Mouse (Mus musculus) hindbrain, embryonic 13.5 days (tissue): ENCODE results near the gene Slc16a1. TPM values are rescaled to one million over a fixed set of nuclear protein-coding genes. Genes with fewer than 3 reads are reported as not detected.
"Not testable (repeated sequence)": the region's sequence is repeated elsewhere in the genome, so short reads cannot be mapped to it uniquely, and the experiment has no call there.

Experiments
- ATAC-seq: fragments of 200-750 bp; cut with Nextera tagmentation; 2 replicates; pipeline ENCODE4 v1.8.0; 2017; ENCODE audit warnings: moderate TSS enrichment; ENCODE audit not compliant: low FRiP score
- H3K27ac ChIP-seq: fragments of 300-500 bp; sonication (generic); 2 replicates; pipeline ENCODE4 v1.5.1; 2015; ENCODE audit warnings: inconsistent platforms, mild to moderate bottlenecking, moderate library complexity
- H3K27me3 ChIP-seq: fragments of 300-500 bp; sonication (generic); 2 replicates; pipeline ENCODE4 v1.6.1; 2015; ENCODE audit warnings: mild to moderate bottlenecking, inconsistent platforms
- H3K36me3 ChIP-seq: fragments of 300-500 bp; sonication (generic); 2 replicates; pipeline ENCODE4 v1.6.1; 2015; ENCODE audit warnings: mild to moderate bottlenecking, inconsistent platforms
- H3K4me1 ChIP-seq: fragments of 300-500 bp; sonication (generic); replicated peaks from 2 replicates; pipeline ENCODE4 v1.6.1; 2015; ENCODE audit warnings: inconsistent platforms
- H3K4me2 ChIP-seq: fragments of 300-500 bp; sonication (generic); 2 replicates; pipeline ENCODE4 v1.6.1; 2015; ENCODE audit warnings: inconsistent platforms, mild to moderate bottlenecking, moderate library complexity
- H3K4me3 ChIP-seq: fragments of 300-500 bp; sonication (generic); 2 replicates; pipeline ENCODE4 v1.5.1; 2015; ENCODE audit warnings: mild to moderate bottlenecking, inconsistent platforms
- H3K9ac ChIP-seq: fragments of 300-500 bp; sonication (generic); 2 replicates; pipeline ENCODE4 v1.6.1; 2015; ENCODE audit warnings: mild to moderate bottlenecking, inconsistent platforms
- H3K9me3 ChIP-seq: fragments of 300-500 bp; sonication (generic); 2 replicates; pipeline ENCODE4 v1.6.1; 2016; ENCODE audit warnings: inconsistent platforms
- WGBS: fragments of 180-500 bp; shearing (Covaris S2); methylation state at CpG from one replicate; pipeline ENCODE4 v1.1.7; 2015; 5-methylcytosine and 5-hydroxymethylcytosine counted together
- polyA plus RNA-seq: library from polyadenylated mRNA; unstranded; fragments of >200 nt; fragmentation: Nextera tagmentation; extraction: Ambion mirVana; gene quantifications from 2 replicates; pipeline ENCODE4 v1.2.1, GENCODE M21; 2015

The Slc16a1 gene
- polyA plus RNA-seq, 1 experiment from 2014 or later: 8.4 TPM

GRCm38 (mm10) chr3:104700751-104701335 is 62.4 kb downstream of the Slc16a1 start:
- Histone ChIP-seq H3K9ac (no peak overlapping the region), H3K4me3 (no peak overlapping the region), H3K36me3 (no peaks in the 10 kb centered on the region), H3K27ac (no peak overlapping the region), H3K4me1 (no peaks in the 10 kb centered on the region), H3K27me3 (no peaks in the 10 kb centered on the region), H3K9me3 (no peaks in the 10 kb centered on the region), H3K4me2 (no peak overlapping the region)
- peak; percentile 43; the same call in 1 of the 2 replicates for ATAC-seq
- 6% methylated on average over 23 of the region's 23 CpGs for WGBS

- Histone ChIP-seq H3K4me1 (no peaks in the 10 kb centered on the region), H3K4me2 (no peak overlapping the region), H3K4me3 (no peak overlapping the region), H3K27me3 (no peaks in the 10 kb centered on the region), H3K27ac (no peak overlapping the region), H3K9me3 (no peaks in the 10 kb centered on the region), H3K9ac (no peak overlapping the region), H3K36me3 (no peaks in the 10 kb centered on the region)
- no peak for ATAC-seq
- whole genome bisulfite sequencing: 81% methylated on average over 1 of the region's 1 CpGs
Measured at GRCm38 (mm10) chr3:104701761-104702160, 63.3 kb downstream of the Slc16a1 start.

GRCm38 (mm10) chr3:104703941-104704340 is 65.5 kb downstream of the Slc16a1 start:
- Histone ChIP-seq H3K36me3 (no peaks in the 10 kb centered on the region), H3K9ac (no peak overlapping the region), H3K27me3 (no peaks in the 10 kb centered on the region), H3K27ac (no peak overlapping the region), H3K9me3 (no peaks in the 10 kb centered on the region), H3K4me1 (peaks cover 4% of the 10 kb centered on the region), H3K4me3 (no peak overlapping the region), H3K4me2 (no peak overlapping the region)
- ATAC-seq: no peak
- 94% methylated on average over 4 of the region's 4 CpGs for WGBS

GRCm38 (mm10) chr3:104706446-104706845 is 68.0 kb downstream of the Slc16a1 start:
- Histone ChIP-seq H3K4me1 (peaks cover 4% of the 10 kb centered on the region), H3K27me3 (no peaks in the 10 kb centered on the region), H3K4me2 (no peak overlapping the region), H3K9me3 (no peaks in the 10 kb centered on the region), H3K27ac (no peak overlapping the region), H3K4me3 (no peak overlapping the region), H3K36me3 (no peaks in the 10 kb centered on the region), H3K9ac (no peak overlapping the region)
- WGBS: 85% methylated on average over 2 of the region's 2 CpGs
- no peak for ATAC-seq

GRCm38 (mm10) chr3:104706951-104707771 is 68.7 kb downstream of the Slc16a1 start:
- WGBS: 72% methylated on average over 6 of the region's 6 CpGs
- H3K9ac ChIP-seq, H3K27ac ChIP-seq: not testable (repeated sequence)

GRCm38 (mm10) chr3:104707772-104708144 is 69.3 kb downstream of the Slc16a1 start:
- H3K9ac ChIP-seq: not testable (repeated sequence)

More at GRCm38 (mm10) chr3:104706951-104707771, 68.7 kb downstream of the Slc16a1 start:
- H3K4me3 ChIP-seq, H3K9me3 ChIP-seq, H3K27me3 ChIP-seq, H3K36me3 ChIP-seq, H3K4me2 ChIP-seq, H3K4me1 ChIP-seq: not testable (repeated sequence)
- ATAC-seq: peak; percentile 61

More at GRCm38 (mm10) chr3:104707772-104708144, 69.3 kb downstream of the Slc16a1 start:
- H3K4me1 ChIP-seq, H3K27ac ChIP-seq, H3K27me3 ChIP-seq, H3K36me3 ChIP-seq, H3K9me3 ChIP-seq, H3K4me3 ChIP-seq, H3K4me2 ChIP-seq: not testable (repeated sequence)
- 0 out of 2 replicates have a peak, but pooled peaks have one; percentile 24 for ATAC-seq
- WGBS: 63% methylated on average over 1 of the region's 1 CpGs

Other genes starting within 250 kb of the Slc16a1 start
- gene Lrig2, start 126.8 kb upstream of the Slc16a1 start, polyA plus RNA-seq: 27.1 and 30.5 TPM in 2 replicates
- 0.57 and 0.92 TPM in 2 replicates for gene Ppm1j, start 142.4 kb downstream of the Slc16a1 start, polyA plus RNA-seq
- gene Fam19a3, start 143.2 kb downstream of the Slc16a1 start, polyA plus RNA-seq: 0.04 and 0.06 TPM in 2 replicates
- gene Rhoc, start 149.7 kb downstream of the Slc16a1 start, polyA plus RNA-seq: 55.4 and 61.7 TPM in 2 replicates
- gene Mov10, start 179.9 kb downstream of the Slc16a1 start, polyA plus RNA-seq: 10.2 and 14.5 TPM in 2 replicates
- gene St7l, start 225.3 kb downstream of the Slc16a1 start, polyA plus RNA-seq: 41.3 and 41.9 TPM in 2 replicates
- gene Capza1, start 225.8 kb downstream of the Slc16a1 start, polyA plus RNA-seq: 180 and 182 TPM in 2 replicates